Mouse (Mus musculus): ENCODE measurements at regions not wholly inside any gene's neighbourhood (a gene's known extent, or its start where the extent isn't known, plus 50 kb on each side); places are given as distances from the start of the nearest gene placed in this dataset.

DNA sequence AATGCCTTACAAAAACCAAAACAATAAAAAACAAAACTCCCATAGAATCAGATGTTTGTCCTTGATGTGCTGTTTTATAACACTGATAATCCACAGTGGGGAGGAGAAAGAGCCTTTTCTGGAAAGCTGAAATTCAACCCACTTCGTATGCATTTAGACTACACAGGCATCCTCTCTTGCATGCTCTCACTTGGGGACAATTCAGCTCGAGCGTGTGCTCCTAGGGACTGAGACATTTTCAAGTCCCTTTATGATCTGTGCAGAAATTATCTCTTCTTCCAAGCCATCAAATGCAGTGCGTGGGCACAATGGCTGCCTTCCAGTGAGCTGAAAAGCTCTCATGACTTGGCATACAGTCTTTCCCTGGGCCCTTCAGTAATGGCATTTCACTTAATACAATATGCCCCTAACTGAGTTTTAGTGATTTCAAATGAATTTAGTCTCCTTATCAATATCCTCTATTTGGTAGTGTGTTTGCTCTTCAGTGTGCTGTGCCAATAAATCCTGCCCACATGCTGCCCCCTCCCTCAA, 977.1 kb downstream of the 5730522E02Rik start:
- no peak overlapping the region for H3K27ac ChIP-seq (replicated peaks)
- H3K9ac ChIP-seq (ENCODE audit: low read length), result no peak overlapping the region
- H3K36me3 ChIP-seq (ENCODE audit: control insufficient read depth, insufficient read depth, low read length), result no peaks in the 10 kb centered on the region
- no peak for TF ChIP-seq CTCF (IDR thresholded peaks at IDR 0.05; ENCODE audit: low read depth)
- TF ChIP-seq EP300 (optimal IDR thresholded peaks at IDR 0.05), result no peak
- H3K4me3 ChIP-seq (ENCODE audit: low read depth, low read length), result no peak overlapping the region
- H3K9me3 ChIP-seq (ENCODE audit: control insufficient read depth, low read length), result no peaks in the 10 kb centered on the region
- no peaks in the 10 kb centered on the region for H3K27me3 ChIP-seq (ENCODE audit: control insufficient read depth, insufficient read depth, low read length)
- no peak for DNase-seq (ENCODE audit: low spot score)
- no peak overlapping the region for H3K4me2 ChIP-seq (replicated peaks; ENCODE audit: low read depth)
- 66% methylated on average over 4 of the region's 4 CpGs for WGBS
- ATAC-seq (ENCODE audit: low FRiP score, low TSS enrichment), result no peak
- H3K4me1 ChIP-seq (replicated peaks; ENCODE audit: control insufficient read depth, insufficient read depth), result no peaks in the 10 kb centered on the region

All from stomach, postnatal 0 days (tissue).